Mouse (Mus musculus) macrophage (primary cell): ENCODE measurements around the gene Ormdl1. TPM values are rescaled to one million over a fixed set of nuclear protein-coding genes. Genes with fewer than 3 reads are reported as not detected.
"Not testable (repeated sequence)": the region's sequence is repeated elsewhere in the genome, so short reads cannot be mapped to it uniquely, and the experiment has no call there.

Source experiments
- H3K27ac ChIP-seq: fragments of 350-480 bp; formaldehyde crosslinking; 2 replicates; pipeline ENCODE4 v1.9.0; 2021
- H3K36me3 ChIP-seq: fragments of 350-480 bp; formaldehyde crosslinking; 2 replicates; pipeline ENCODE4 v1.9.0; 2021; ENCODE audit errors: inconsistent target
- H3K4me3 ChIP-seq: fragments of 350-480 bp; formaldehyde crosslinking; 2 replicates; pipeline ENCODE4 v1.9.0; 2021; ENCODE audit errors: inconsistent target
- H3K79me2 ChIP-seq: fragments of 350-480 bp; formaldehyde crosslinking; 2 replicates; pipeline ENCODE4 v1.9.0; 2021; ENCODE audit errors: inconsistent target
- WGBS: methylation state at CpG from one replicate; pipeline ENCODE4 v1.1.7; 2026; ENCODE audit warnings: inconsistent platforms; ENCODE audit not compliant: missing documents; 5-methylcytosine and 5-hydroxymethylcytosine counted together
- polyA plus RNA-seq: library from polyadenylated mRNA; stranded (reverse); fragments of 250-400 nt; gene quantifications from 3 replicates; pipeline ENCODE4 v1.2.4, GENCODE M21; 2018; ENCODE audit warnings: inconsistent platforms

The Ormdl1 gene
- polyA plus RNA-seq, 1 experiment from 2014 or later, result 24.8 TPM

- WGBS, result 100% methylated on average over 1 of the region's 2 CpGs
- not testable (repeated sequence) for H3K4me3 ChIP-seq, H3K36me3 ChIP-seq, H3K27ac ChIP-seq, H3K79me2 ChIP-seq
These were observed 40.5 kb downstream of the Ormdl1 start for GRCm38 (mm10) chr1:53337403-53337802.

- no peaks in the 10 kb centered on the region for H3K79me2 ChIP-seq
- H3K4me3 ChIP-seq, result no peak overlapping the region
- 77% methylated on average over 2 of the region's 2 CpGs for WGBS
- H3K36me3 ChIP-seq, result peaks cover 26% of the 10 kb centered on the region; the same call in 1 of the 2 replicates
- H3K27ac ChIP-seq, result no peak overlapping the region
These were observed 44.2 kb downstream of the Ormdl1 start for GRCm38 (mm10) chr1:53341071-53341470.

GRCm38 (mm10) chr1:53352327-53353261, 55.7 kb downstream of the Ormdl1 start, which contains the start of the genes Asdurf, Gm28551 and Asnsd1:
TSS of gene Asdurf (minus strand) at chr1:53352619.
TSS of gene Gm28551 (minus strand) at chr1:53352667.
TSS of gene Asnsd1 (minus strand) at chr1:53352752.
- H3K36me3 ChIP-seq, result peaks cover 8% of the 10 kb centered on the region; the same call in 1 of the 2 replicates
- 1% methylated on average over 40 of the region's 44 CpGs for WGBS

GRCm38 (mm10) chr1:53358988-53359387, 62.1 kb downstream of the Ormdl1 start:
- Histone ChIP-seq H3K79me2 (no peaks in the 10 kb centered on the region), H3K36me3 (no peaks in the 10 kb centered on the region), H3K4me3 (no peak overlapping the region), H3K27ac (no peak overlapping the region)

More at GRCm38 (mm10) chr1:53352327-53353261, 55.7 kb downstream of the Ormdl1 start, which contains the start of the genes Asdurf, Gm28551 and Asnsd1:
- Histone ChIP-seq H3K4me3 (peak within 1 kb of the TSS; percentile 62), H3K79me2 (peaks cover 20% of the 10 kb centered on the region), H3K27ac (no peak within 1 kb of the TSS)

Other genes starting within 250 kb of the Ormdl1 start
- not detected in 3 replicates for gene Mstn, start 235.5 kb upstream of the Ormdl1 start, polyA plus RNA-seq
- not detected in 3 replicates for gene 1700019A02Rik, start 109.5 kb upstream of the Ormdl1 start, polyA plus RNA-seq
- gene Pms1, start 77 bp upstream of the Ormdl1 start, polyA plus RNA-seq, result 3.2 to 5.4 TPM (median 5.1 TPM) in 3 replicates
- 0.48 TPM in 1 of 3 replicates, not detected in the others for gene Gm28778, start within 50 bp of the Ormdl1 start, polyA plus RNA-seq
- 3.2 to 5.5 TPM (median 3.5 TPM) in 3 replicates for gene Osgepl1, start 16.5 kb downstream of the Ormdl1 start, polyA plus RNA-seq
- gene Asdurf, start 55.5 kb downstream of the Ormdl1 start, polyA plus RNA-seq, result 292 TPM in 1 of 3 replicates, not detected in the others
- not detected in 3 replicates for gene Gm28551, start 55.6 kb downstream of the Ormdl1 start, polyA plus RNA-seq
- 51.4 to 63.1 TPM (median 57.8 TPM) in 3 replicates for gene Asnsd1, start 55.7 kb downstream of the Ormdl1 start, polyA plus RNA-seq